Mouse (Mus musculus) heart, adult 2 months (tissue): Measurements from ENCODE around the gene Sf3a3.

Experiments used
- CTCF ChIP-seq: fragments of 200-600 bp; IDR thresholded peaks from 2 replicates; pipeline ENCODE4 v1.8.1; 2022; ENCODE audit warnings: antibody characterized with exemption, mild to moderate bottlenecking, moderate library complexity
- POLR2A ChIP-seq: fragments of 200-500 bp; IDR thresholded peaks from 2 replicates; pipeline ENCODE4 v1.6.1; 2011; ENCODE audit warnings: mild to moderate bottlenecking, low read depth, low read length, control low read depth; ENCODE audit not compliant: insufficient read depth

DNA sequence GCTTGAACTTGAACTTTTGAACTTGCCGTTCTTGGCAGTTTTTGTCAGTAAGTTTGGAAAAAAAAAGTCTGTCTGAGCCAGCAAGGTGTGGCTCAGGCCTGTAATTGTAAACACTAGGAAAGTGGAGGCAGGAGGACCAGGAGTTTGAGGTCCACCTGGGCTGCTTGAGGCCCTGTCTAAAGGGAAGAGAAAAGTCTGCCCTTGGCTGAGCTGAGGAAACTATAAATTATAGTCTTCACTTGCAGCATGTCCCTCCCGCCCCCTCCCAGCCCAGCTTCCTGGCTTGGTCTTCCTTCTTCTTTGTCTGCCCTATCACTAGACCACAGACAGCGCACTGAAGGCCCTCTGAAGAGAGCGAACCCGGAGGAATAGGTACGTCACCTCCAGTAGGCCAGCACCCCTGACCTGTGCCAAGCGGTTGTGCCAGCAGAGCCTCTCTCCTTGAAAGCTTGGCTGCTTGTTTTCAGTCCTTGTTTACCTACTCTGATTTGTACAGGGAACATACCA lies 44.8 kb downstream of the Sf3a3 start:
- TF ChIP-seq CTCF (no peak), POLR2A (no peak)
